Mouse (Mus musculus) lung, adult 2 months (tissue): ENCODE measurements around the gene Znrf2. TPM values are rescaled to one million over a fixed set of nuclear protein-coding genes. Genes with fewer than 3 reads are reported as not detected.

ENCODE experiments used
- DNase-seq: peaks from one replicate; pipeline ENCODE4 v3.0.0; 2022
- H3K4me1 ChIP-seq: fragments of 200-500 bp; 2 replicates; pipeline ENCODE4 v1.6.1; 2011; ENCODE audit warnings: low read length; ENCODE audit not compliant: control insufficient read depth, insufficient read depth
- H3K4me3 ChIP-seq: fragments of 200-500 bp; replicated peaks from 2 replicates; pipeline ENCODE3; 2011; ENCODE audit warnings: low read depth, mild to moderate bottlenecking, control low read depth, low read length; ENCODE audit errors: extremely low read depth
- CTCF ChIP-seq: fragments of 200-500 bp; IDR thresholded peaks from 2 replicates; pipeline ENCODE4 v1.5.1; 2011; ENCODE audit warnings: mild to moderate bottlenecking, low read length, control low read depth; ENCODE audit not compliant: insufficient read depth
- POLR2A ChIP-seq: fragments of 200-500 bp; IDR thresholded peaks from 2 replicates; pipeline ENCODE4 v1.6.1; 2011; ENCODE audit warnings: low read depth, mild to moderate bottlenecking, control low read depth, low read length, borderline replicate concordance; ENCODE audit errors: extremely low read depth
- WGBS: fragments of 180-500 bp; shearing (Covaris S2); methylation state at CpG from one replicate; pipeline ENCODE4 v1.1.7; 2018; 5-methylcytosine and 5-hydroxymethylcytosine counted together
- polyA plus RNA-seq: library from polyadenylated mRNA; depleted of rRNA; stranded (reverse); fragments of >200 nt; gene quantifications from 2 replicates; pipeline ENCODE4 v1.2.3, GENCODE M21; 2012; rRNA removed

Znrf2 gene
- polyA plus RNA-seq, 1 experiment, result 8.3 TPM

- Histone ChIP-seq H3K4me1 (peaks cover 23% of the 10 kb centered on the region), H3K4me3 (no peak overlapping the region)
- TF ChIP-seq CTCF (no peak), POLR2A (peak; percentile 15; the same call in 1 of the 2 replicates)
- DNase-seq, result peak; percentile 62
- 13% methylated on average over 4 of the region's 4 CpGs for WGBS
These were observed 122.9 kb downstream of the Znrf2 start for GRCm38 (mm10) chr6:54939631-54940030.

DNA sequence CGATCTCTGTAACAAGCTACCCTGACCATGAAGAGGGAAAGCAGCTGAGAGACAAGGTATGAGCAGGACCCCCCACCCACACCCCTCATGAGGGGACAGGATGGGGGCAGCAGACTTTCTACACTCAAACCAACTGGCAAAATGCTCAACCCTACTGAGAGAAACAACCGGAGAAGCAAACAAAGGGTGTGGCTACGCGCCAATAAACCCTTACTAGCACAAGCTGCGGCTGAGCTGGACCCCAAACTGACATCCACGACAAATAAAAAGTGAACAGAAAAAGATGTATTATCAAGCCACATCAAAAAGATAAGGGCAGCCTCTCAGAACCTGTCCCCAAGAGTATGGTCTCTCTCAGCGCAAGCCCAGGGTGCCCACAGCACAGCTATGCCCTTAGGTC, 123.4 kb downstream of the Znrf2 start:
- no peak for TF ChIP-seq POLR2A
- TF ChIP-seq CTCF, result no peak
- WGBS, result 47% methylated on average over 7 of the region's 7 CpGs
- DNase-seq, result no peak

DNA sequence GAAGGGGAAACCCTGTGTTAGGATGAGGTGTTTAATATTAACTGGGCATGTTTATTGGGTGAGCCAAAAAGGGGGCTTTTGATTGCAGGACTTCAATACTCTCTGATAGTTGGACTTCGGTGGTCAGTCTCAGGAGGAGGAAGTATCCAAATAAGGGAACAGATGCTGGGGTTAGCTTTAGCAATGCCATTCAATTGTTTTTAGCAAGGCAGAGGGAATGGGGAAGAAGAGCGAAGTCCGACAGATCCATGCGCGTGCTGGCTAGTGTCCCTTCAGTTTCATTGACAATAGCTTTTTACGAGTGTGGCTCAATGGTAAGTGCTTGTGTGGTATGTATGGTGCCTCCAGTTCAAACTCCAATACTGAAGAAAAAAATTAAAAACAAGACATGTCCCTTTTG, 124.4 kb downstream of the Znrf2 start:
- no peak for TF ChIP-seq POLR2A
- no peak for TF ChIP-seq CTCF
- no peak for DNase-seq
- Histone ChIP-seq H3K4me3 (no peak overlapping the region), H3K4me1 (peaks cover 23% of the 10 kb centered on the region)
- 85% methylated on average over 6 of the region's 6 CpGs for WGBS

More for the DNA sequence above, 123.4 kb downstream of the Znrf2 start:
- no peak overlapping the region for H3K4me3 ChIP-seq
- H3K4me1 ChIP-seq, result peaks cover 23% of the 10 kb centered on the region

Other genes starting within 250 kb of the Znrf2 start
- gene Plekha8, start 221.8 kb upstream of the Znrf2 start, polyA plus RNA-seq, result 3.6 and 4.5 TPM in 2 replicates
- gene Fkbp14, start 219.6 kb upstream of the Znrf2 start, polyA plus RNA-seq, result 4.1 and 6.1 TPM in 2 replicates
- gene Mturn, start 135.3 kb upstream of the Znrf2 start, polyA plus RNA-seq, result 9.3 and 9.5 TPM in 2 replicates
- gene Nod1, start 155.7 kb downstream of the Znrf2 start, polyA plus RNA-seq, result 66.0 and 85.2 TPM in 2 replicates
- gene Ggct, start 176.0 kb downstream of the Znrf2 start, polyA plus RNA-seq, result 1.4 and 2.4 TPM in 2 replicates
- 26.7 and 32.4 TPM in 2 replicates for gene Gars, start 221.1 kb downstream of the Znrf2 start, polyA plus RNA-seq